Mouse (Mus musculus): ENCODE results near the gene H3f3b.
"Not testable (repeated sequence)": the region's sequence is repeated elsewhere in the genome, so short reads cannot be mapped to it uniquely, and the experiment has no call there.

Gene H3f3b

GRCm38 (mm10) chr11:116049610-116050009 lies 21.8 kb upstream of the H3f3b start:
- DNase-seq (ENCODE audit: low read depth, low spot score) = no peak

GRCm38 (mm10) chr11:116045173-116045572 lies 17.4 kb upstream of the H3f3b start:
- DNase-seq (ENCODE audit: low read depth, low spot score) = no peak

- DNase-seq (ENCODE audit: low read depth, low spot score) = no peak
These were observed 15.5 kb upstream of the H3f3b start for GRCm38 (mm10) chr11:116043286-116043685.

- DNase-seq (ENCODE audit: low read depth, low spot score) = no peak
These were observed 14.8 kb upstream of the H3f3b start for GRCm38 (mm10) chr11:116042372-116043138.

- peak; percentile 73 for DNase-seq (ENCODE audit: low read depth, low spot score)
These were observed 14.1 kb upstream of the H3f3b start for GRCm38 (mm10) chr11:116041833-116042232.

GRCm38 (mm10) chr11:116040593-116040992 lies 12.8 kb upstream of the H3f3b start:
- DNase-seq (ENCODE audit: low read depth, low spot score) = no peak

- no peak for DNase-seq (ENCODE audit: low read depth, low spot score)
These were observed 10.1 kb upstream of the H3f3b start for GRCm38 (mm10) chr11:116037826-116038225.

GRCm38 (mm10) chr11:116036671-116037070 lies 8.9 kb upstream of the H3f3b start:
- no peak for DNase-seq (ENCODE audit: low read depth, low spot score)

- DNase-seq (ENCODE audit: low read depth, low spot score) = no peak
These were observed 6.8 kb upstream of the H3f3b start for GRCm38 (mm10) chr11:116034584-116034983.

GRCm38 (mm10) chr11:116030898-116031845 lies 3.4 kb upstream of the H3f3b start:
- DNase-seq (ENCODE audit: low read depth, low spot score) = peak; percentile 65

GRCm38 (mm10) chr11:116030088-116030897 lies 2.5 kb upstream of the H3f3b start, which contains the start of gene Unk:
Gene Unk (plus strand): TSS chr11:116030322.
- DNase-seq (ENCODE audit: low read depth, low spot score) = peak; percentile 99

- peak; percentile 27 for DNase-seq (ENCODE audit: low read depth, low spot score)
These were observed 1.5 kb upstream of the H3f3b start for GRCm38 (mm10) chr11:116029086-116029865.

GRCm38 (mm10) chr11:116028177-116028865 lies 559 bp upstream of the H3f3b start:
- peak; percentile 44 for DNase-seq (ENCODE audit: low read depth, low spot score)

- DNase-seq (ENCODE audit: low read depth, low spot score) = no peak
These were observed 2.5 kb downstream of the H3f3b start for GRCm38 (mm10) chr11:116025056-116025845.

- peak; percentile 99 for DNase-seq (ENCODE audit: low read depth, low spot score)
These were observed 3.4 kb downstream of the H3f3b start for GRCm38 (mm10) chr11:116024356-116024808.

- DNase-seq (ENCODE audit: low read depth, low spot score) = peak; percentile 85
These were observed 3.9 kb downstream of the H3f3b start for GRCm38 (mm10) chr11:116023771-116024355.

- not testable (repeated sequence) for DNase-seq (ENCODE audit: low read depth, low spot score)
These were observed 4.5 kb downstream of the H3f3b start for GRCm38 (mm10) chr11:116023074-116023770.

GRCm38 (mm10) chr11:116022256-116022780 lies 5.4 kb downstream of the H3f3b start:
- no peak for DNase-seq (ENCODE audit: low read depth, low spot score)

All from ZHBTc4 (cell line).